In the genomic region with DNA sequence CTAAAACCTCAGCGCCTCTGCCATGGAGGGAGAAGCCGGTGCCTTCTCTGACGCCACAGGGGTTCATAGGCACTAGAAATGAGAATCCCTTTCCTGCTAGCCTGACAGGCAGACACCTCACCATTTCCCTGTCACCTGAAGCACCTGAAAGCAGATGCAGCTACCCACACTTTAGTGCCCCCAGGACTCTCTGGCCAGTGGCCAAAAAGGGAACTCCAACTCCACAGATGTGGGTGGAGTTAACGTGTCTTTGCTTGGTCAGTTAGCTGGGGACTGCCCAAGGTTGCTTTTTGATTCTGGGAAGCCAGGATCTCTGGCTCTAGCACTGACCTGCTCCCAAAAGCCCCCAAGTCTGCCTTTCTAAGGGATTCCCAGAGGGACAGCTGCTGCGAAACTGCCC, we compare ENCODE assay signal across 10 mouse cellular contexts. TPM values are rescaled to one million over a fixed set of nuclear protein-coding genes. Genes with fewer than 3 reads are reported as not detected.
A peak's percentile ranks its signal among the peaks of the same experiment; 100 is the strongest.
DNase-seq lines count a peak whose midpoint lies in the region; ATAC-seq and TF ChIP-seq lines count a peak whose summit lies in the region.
"Had no signal": no experiment of that assay in that cellular context is flagged by ENCODE, and none has a peak within 500 bp of the region (broad histone marks: within the 10 kb centered on the region; RNA-seq: fewer than 3 reads in every experiment).

No protein-coding gene starts in this region.

- DNase-seq in embryo, embryonic 11 days: peak; percentile 33
- DNase-seq in embryo, embryonic 10 days (ENCODE audit: low spot score): no peak
- no peak for DNase-seq in stomach, postnatal 0 days (ENCODE audit: low spot score)
- no peak for DNase-seq in right cerebral cortex, postnatal 10 days (ENCODE audit: low spot score in 2 of 2)
- no peak for DNase-seq in layer of hippocampus, adult 8-10 months (ENCODE audit: low spot score in 2 of 2)
- DNase-seq in gastrocnemius, adult 8-10 months (ENCODE audit: low spot score in 2 of 2): no peak
- DNase-seq: adrenal gland, adult 8-10 months; gastrocnemius, postnatal 36 days had no signal

- H3K4me3 ChIP-seq in stomach, embryonic 14.5 days (ENCODE audit: low read depth, low read length): no peak overlapping the region
- H3K4me3 ChIP-seq in stomach, postnatal 0 days (ENCODE audit: low read depth, low read length): no peak overlapping the region
- H3K4me3 ChIP-seq in limb, embryonic 15.5 days: peak overlapping the region; percentile 72; the same call in 1 of the 2 replicates

- H3K4me1 ChIP-seq in stomach, embryonic 14.5 days (ENCODE audit: control insufficient read depth, insufficient read depth, low read length): peaks cover 29% of the 10 kb centered on the region; the same call in 1 of the 2 replicates
- H3K4me1 ChIP-seq in stomach, postnatal 0 days (replicated peaks; ENCODE audit: control insufficient read depth, insufficient read depth): peaks cover 20% of the 10 kb centered on the region
- H3K4me1 ChIP-seq in limb, embryonic 15.5 days: peaks cover 62% of the 10 kb centered on the region

- 57% methylated on average over 5 of the region's 5 CpGs for WGBS in stomach, embryonic 14.5 days
- 67% methylated on average over 5 of the region's 5 CpGs for WGBS in stomach, postnatal 0 days
- WGBS in limb, embryonic 15.5 days: 54% methylated on average over 5 of the region's 5 CpGs

- no peaks in the 10 kb centered on the region for H3K27me3 ChIP-seq in stomach, embryonic 14.5 days (ENCODE audit: control insufficient read depth, insufficient read depth, low read length)
- H3K27me3 ChIP-seq in stomach, postnatal 0 days (ENCODE audit: control insufficient read depth, insufficient read depth, low read length): no peaks in the 10 kb centered on the region
- 0 out of 2 replicates have a peak, but pooled peaks cover 3% of the 10 kb centered on the region for H3K27me3 ChIP-seq in limb, embryonic 15.5 days

- H3K4me2 ChIP-seq in stomach, embryonic 14.5 days (replicated peaks; ENCODE audit: low read depth, low read length): peak overlapping the region; percentile 55
- no peak overlapping the region; the same call in 1 of the 2 replicates for H3K4me2 ChIP-seq in stomach, postnatal 0 days (replicated peaks; ENCODE audit: low read depth)
- H3K4me2 ChIP-seq in limb, embryonic 15.5 days: peak overlapping the region; percentile 89

- no peak for TF ChIP-seq CTCF in stomach, postnatal 0 days (IDR thresholded peaks at IDR 0.05; ENCODE audit: low read depth)

- H3K9me3 ChIP-seq in stomach, embryonic 14.5 days (ENCODE audit: control insufficient read depth, low read depth, low read length): no peaks in the 10 kb centered on the region
- no peaks in the 10 kb centered on the region for H3K9me3 ChIP-seq in stomach, postnatal 0 days (ENCODE audit: control insufficient read depth, low read length)
- no peaks in the 10 kb centered on the region for H3K9me3 ChIP-seq in limb, embryonic 15.5 days

- H3K27ac ChIP-seq in stomach, embryonic 14.5 days (ENCODE audit: low read length): no peak overlapping the region
- no peak overlapping the region for H3K27ac ChIP-seq in stomach, postnatal 0 days (replicated peaks)
- H3K27ac ChIP-seq in limb, embryonic 15.5 days: peak overlapping the region; percentile 24; the same call in 1 of the 2 replicates

- H3K36me3 ChIP-seq in stomach, embryonic 14.5 days (ENCODE audit: control insufficient read depth, insufficient read depth, low read length): no peaks in the 10 kb centered on the region
- no peaks in the 10 kb centered on the region for H3K36me3 ChIP-seq in stomach, postnatal 0 days (ENCODE audit: control insufficient read depth, insufficient read depth, low read length)
- H3K36me3 ChIP-seq in limb, embryonic 15.5 days: peaks cover 7% of the 10 kb centered on the region; the same call in 1 of the 2 replicates

- no peak for TF ChIP-seq EP300 in stomach, postnatal 0 days (optimal IDR thresholded peaks at IDR 0.05)

- ATAC-seq in stomach, embryonic 14.5 days (ENCODE audit: insufficient number of reproducible peaks, insufficient read depth, low FRiP score, low read depth): no peak
- no peak for ATAC-seq in stomach, postnatal 0 days (ENCODE audit: low FRiP score, low TSS enrichment)
- ATAC-seq in limb, embryonic 15.5 days (ENCODE audit: insufficient number of reproducible peaks, low FRiP score, low TSS enrichment, low read depth): no peak

- no peak overlapping the region for H3K9ac ChIP-seq in stomach, embryonic 14.5 days (replicated peaks; ENCODE audit: low read depth, low read length)
- H3K9ac ChIP-seq in stomach, postnatal 0 days (ENCODE audit: low read length): no peak overlapping the region
- H3K9ac ChIP-seq in limb, embryonic 15.5 days: no peak overlapping the region

RNA-seq across cellular contexts. Expression of a gene that starts 2.5 kb away (rescaled TPM):
- polyA plus RNA-seq in stomach, embryonic 14.5 days (2014; fragmentation: Nextera tagmentation; extraction: Ambion mirVana): 35.3 and 37.0 TPM in 2 replicates
- 53.1 and 53.8 TPM in 2 replicates for polyA plus RNA-seq in stomach, postnatal 0 days (2015; fragmentation: Nextera tagmentation; extraction: Ambion mirVana)
- polyA plus RNA-seq in limb, embryonic 15.5 days (2015; fragmentation: Nextera tagmentation; extraction: Ambion mirVana): 85.1 and 85.5 TPM in 2 replicates
- total RNA-seq in layer of hippocampus, adult 8-10 months (2022): 10 to 100 TPM; 22.4 to 29.6 (median 24.0) TPM
- 1 to 10 TPM; 3.9 to 5.7 (median 5.3) TPM for total RNA-seq in gastrocnemius, adult 8-10 months (2022)

RNA-seq across cellular contexts. Expression of a gene that starts 11.1 kb away (rescaled TPM):
- not detected in 2 replicates for polyA plus RNA-seq in stomach, embryonic 14.5 days (2014; fragmentation: Nextera tagmentation; extraction: Ambion mirVana)
- not detected in 2 replicates for polyA plus RNA-seq in stomach, postnatal 0 days (2015; fragmentation: Nextera tagmentation; extraction: Ambion mirVana)
- polyA plus RNA-seq in limb, embryonic 15.5 days (2015; fragmentation: Nextera tagmentation; extraction: Ambion mirVana): 0.32 TPM in 1 of 2 replicates, not detected in the other
- not detected for total RNA-seq in layer of hippocampus, adult 8-10 months (2022)
- not detected for total RNA-seq in gastrocnemius, adult 8-10 months (2022)
- total RNA-seq: adrenal gland, adult 8-10 months; gastrocnemius, postnatal 36 days had no signal

RNA-seq across cellular contexts. Expression of a gene that starts 31.9 kb away (rescaled TPM):
- polyA plus RNA-seq in stomach, embryonic 14.5 days (2014; fragmentation: Nextera tagmentation; extraction: Ambion mirVana): 12.1 and 12.3 TPM in 2 replicates
- 11.1 and 11.8 TPM in 2 replicates for polyA plus RNA-seq in stomach, postnatal 0 days (2015; fragmentation: Nextera tagmentation; extraction: Ambion mirVana)
- 18.8 and 20.4 TPM in 2 replicates for polyA plus RNA-seq in limb, embryonic 15.5 days (2015; fragmentation: Nextera tagmentation; extraction: Ambion mirVana)
- total RNA-seq in layer of hippocampus, adult 8-10 months (2022): 10 to 100 TPM; 12.9 to 13.7 (median 13.4) TPM
- 10 to 100 TPM; 13.1 to 15.3 (median 14.2) TPM for total RNA-seq in gastrocnemius, adult 8-10 months (2022)

RNA-seq across cellular contexts. Expression of a gene that starts 32.0 kb away (rescaled TPM):
- polyA plus RNA-seq in stomach, embryonic 14.5 days (2014; fragmentation: Nextera tagmentation; extraction: Ambion mirVana): 57.1 and 60.0 TPM in 2 replicates
- polyA plus RNA-seq in stomach, postnatal 0 days (2015; fragmentation: Nextera tagmentation; extraction: Ambion mirVana): 74.2 and 74.9 TPM in 2 replicates
- 52.8 and 55.1 TPM in 2 replicates for polyA plus RNA-seq in limb, embryonic 15.5 days (2015; fragmentation: Nextera tagmentation; extraction: Ambion mirVana)
- 10 to 100 TPM; 31.2 to 42.1 (median 40.8) TPM for total RNA-seq in layer of hippocampus, adult 8-10 months (2022)
- 10 to 100 TPM; 13.1 to 21.2 (median 16.5) TPM for total RNA-seq in gastrocnemius, adult 8-10 months (2022)
